Mouse (Mus musculus) layer of hippocampus, postnatal 36 days (tissue): ENCODE results near the gene Nat8f2. TPM values are rescaled to one million over a fixed set of nuclear protein-coding genes. Genes with fewer than 3 reads are reported as not detected.
"Not testable (repeated sequence)": the region's sequence is repeated elsewhere in the genome, so short reads cannot be mapped to it uniquely, and the experiment has no call there.

Experiments
- DNase-seq, 2 experiments: peaks; one replicate each; pipeline ENCODE4 v3.0.0; 2022
- total RNA-seq, 2 experiments: library from RNA; stranded (reverse); gene quantifications; 2 replicates each; pipeline ENCODE4 v1.2.3; 2021

Nat8f2 gene
- total RNA-seq, 2 experiments from 2014 or later = 2.4 to 2.8 TPM

DNA sequence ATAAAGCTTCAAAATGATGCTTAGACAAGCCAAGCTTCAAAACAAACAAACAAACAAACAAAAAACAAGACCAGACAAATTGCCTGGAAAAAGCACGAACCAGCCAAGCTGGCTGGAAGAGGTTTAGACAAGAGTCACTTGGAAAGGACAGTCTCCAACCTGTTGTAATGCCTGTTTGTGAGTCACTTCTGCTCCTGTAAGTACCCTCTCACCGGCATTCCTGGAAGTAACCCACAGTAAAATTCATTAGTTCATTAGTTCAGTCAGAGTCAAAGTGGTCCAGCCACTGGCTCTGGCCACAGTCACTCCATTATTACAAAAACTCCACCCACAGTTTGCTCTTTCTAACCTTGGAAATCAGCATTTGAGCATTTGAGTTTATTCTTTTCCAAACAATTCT is 5.1 kb downstream of the Nat8f2 start:
- DNase-seq = no peak

DNA sequence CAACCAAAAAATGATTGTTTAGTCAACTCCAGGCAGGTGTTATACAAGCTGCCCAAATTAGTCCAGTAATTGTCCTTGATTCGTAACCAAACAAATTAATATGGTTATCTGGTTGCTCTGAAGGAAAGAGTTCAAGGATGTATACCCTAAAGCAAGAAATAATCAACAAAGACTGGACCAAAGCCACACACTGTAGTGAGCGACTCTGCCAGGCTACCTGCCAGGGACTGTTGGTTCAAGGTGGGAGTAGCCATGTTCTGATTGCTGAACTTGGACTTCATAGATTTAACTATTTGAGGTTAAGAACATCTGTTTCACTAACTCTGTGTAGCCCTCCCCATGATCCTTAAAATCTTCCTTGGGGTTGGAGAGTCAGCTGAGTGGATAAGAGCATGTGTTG is 5.8 kb downstream of the Nat8f2 start:
- DNase-seq = no peak

GRCm38 (mm10) chr6:85862565-85862964 is 6.4 kb downstream of the Nat8f2 start:
- no peak for DNase-seq

GRCm38 (mm10) chr6:85861247-85861646 is 7.7 kb downstream of the Nat8f2 start:
- no peak for DNase-seq

GRCm38 (mm10) chr6:85856194-85856678 is 12.7 kb downstream of the Nat8f2 start:
- peak; percentile 66 to 83 for DNase-seq

DNA sequence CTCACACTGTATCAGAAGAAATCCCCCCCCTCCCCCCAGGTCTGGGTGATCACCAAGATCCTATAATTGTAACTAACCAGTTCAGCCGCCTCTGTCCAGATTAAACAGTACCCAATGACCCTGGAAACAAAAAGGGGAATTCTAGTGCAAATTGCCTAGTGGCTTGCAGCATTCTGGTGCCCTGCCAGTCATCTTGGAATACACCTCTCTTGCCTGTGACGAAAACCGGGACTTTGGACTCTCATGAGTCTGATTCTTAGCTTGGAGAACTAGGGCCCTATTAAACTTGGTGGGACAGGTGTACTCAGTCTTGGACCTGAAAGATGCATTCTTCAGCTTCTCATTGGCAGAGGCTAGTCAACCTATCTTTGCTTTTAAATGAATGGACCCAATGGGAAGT is 15.5 kb downstream of the Nat8f2 start:
- no peak for DNase-seq

GRCm38 (mm10) chr6:85851062-85851773 is 17.7 kb downstream of the Nat8f2 start:
- DNase-seq = no peak

DNA sequence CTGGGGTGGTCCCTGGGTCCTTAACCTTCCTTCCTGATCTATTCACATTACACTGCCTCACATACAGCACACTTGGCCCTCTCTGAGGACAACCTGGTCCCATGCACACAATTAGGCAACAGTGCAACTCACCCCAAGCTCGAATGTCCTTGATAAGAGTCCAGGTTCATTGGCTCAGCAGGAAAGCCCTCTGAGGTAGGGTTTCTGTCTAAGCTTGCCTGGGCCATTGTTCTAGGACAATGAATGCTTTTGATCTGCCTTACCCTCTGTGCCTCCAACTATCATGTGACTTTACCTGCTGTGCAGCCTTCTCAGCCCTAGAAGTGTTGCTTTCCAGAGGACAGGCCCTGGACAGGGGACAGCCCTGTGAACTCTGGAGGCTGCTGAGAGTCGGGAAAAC is 19.7 kb downstream of the Nat8f2 start:
- DNase-seq = no peak

DNA sequence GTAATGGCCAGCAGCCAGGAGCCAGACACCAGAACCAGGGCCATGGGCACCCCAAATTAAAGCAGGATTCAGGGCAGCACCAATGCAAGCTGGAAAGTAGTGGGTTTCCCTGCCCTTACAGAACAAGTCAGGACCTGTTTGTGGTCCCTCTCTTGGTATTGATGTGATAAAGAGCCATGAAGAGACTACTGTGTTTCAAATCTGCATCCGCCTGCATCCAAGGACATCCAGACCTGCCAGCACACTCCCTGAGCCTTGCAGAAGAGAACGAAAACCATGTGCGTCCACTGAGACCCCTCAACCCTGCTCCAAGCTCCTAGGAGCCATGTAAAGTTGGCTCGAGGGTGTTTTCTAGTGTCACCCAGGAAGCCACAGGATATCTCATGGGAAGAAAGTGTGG is 20.8 kb downstream of the Nat8f2 start:
- no peak for DNase-seq

DNA sequence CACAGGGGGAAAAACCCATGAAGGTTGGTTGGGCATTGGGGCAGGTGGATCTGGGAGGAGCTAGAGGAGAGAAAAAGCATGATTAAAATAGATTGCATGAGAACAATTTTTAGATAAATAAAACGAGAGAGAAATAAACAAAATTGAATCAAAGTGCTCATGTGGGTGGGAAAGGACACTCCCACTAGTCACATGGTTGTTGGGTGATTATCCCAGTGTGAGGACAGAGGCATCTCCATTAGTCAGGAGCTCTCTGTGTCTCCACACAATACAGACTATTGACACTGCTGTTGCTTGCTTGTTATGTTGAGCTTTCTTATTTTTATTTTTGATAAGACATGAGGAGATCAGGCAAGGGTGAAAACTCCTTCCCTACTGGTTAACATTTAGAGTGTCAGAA is 22.0 kb downstream of the Nat8f2 start:
- DNase-seq = no peak

DNA sequence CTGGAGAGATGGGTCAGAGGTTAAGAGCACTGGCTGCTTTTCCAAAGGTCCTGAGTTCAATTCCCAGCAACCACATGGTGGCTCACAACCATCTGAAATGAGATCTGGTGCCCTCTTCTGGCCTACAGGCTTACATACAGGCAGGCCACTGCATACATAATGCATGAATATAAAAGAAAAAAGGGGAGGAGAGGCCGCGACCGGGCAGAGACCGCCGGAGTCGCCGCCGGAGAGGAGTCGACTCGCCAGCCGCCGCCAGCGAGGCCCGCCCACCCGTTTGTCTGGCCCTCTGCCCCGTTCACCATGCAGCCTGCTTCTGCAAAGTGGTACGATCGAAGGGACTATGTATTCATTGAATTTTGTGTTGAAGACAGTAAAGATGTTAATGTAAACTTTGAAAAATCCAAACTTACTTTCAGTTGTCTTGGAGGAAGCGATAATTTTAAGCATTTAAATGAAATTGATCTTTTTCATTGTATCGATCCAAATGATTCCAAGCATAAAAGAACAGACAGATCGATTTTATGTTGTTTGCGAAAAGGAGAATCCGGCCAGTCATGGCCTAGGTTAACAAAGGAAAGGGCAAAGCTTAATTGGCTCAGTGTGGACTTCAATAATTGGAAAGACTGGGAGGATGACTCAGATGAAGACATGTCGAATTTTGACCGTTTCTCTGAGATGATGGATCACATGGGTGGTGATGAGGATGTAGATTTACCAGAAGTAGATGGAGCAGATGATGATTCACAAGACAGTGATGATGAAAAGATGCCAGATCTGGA is 25.1 kb downstream of the Nat8f2 start:
- not testable (repeated sequence) for DNase-seq

DNA sequence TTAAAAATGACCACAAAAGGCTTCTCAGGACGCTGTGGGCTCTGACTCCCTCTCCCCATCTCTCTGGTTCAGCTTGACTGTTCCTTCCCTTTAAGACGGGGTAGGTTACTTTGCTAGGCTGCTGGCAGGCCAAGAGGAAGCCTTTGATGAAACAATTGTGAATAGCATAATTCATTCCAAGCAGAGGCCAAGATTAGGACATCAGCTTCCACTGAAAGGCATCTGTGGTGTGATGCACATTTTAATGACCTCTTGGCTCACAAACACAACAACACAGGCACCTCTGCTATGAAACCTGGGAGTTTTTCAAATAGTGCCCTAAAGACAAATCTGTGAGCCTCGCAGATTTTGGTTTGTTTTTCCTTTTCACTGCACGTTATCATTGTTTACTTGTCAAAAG is 29.0 kb downstream of the Nat8f2 start:
- no peak for DNase-seq

GRCm38 (mm10) chr6:85838674-85839073 is 30.3 kb downstream of the Nat8f2 start:
- no peak for DNase-seq

GRCm38 (mm10) chr6:85837307-85837706 is 31.7 kb downstream of the Nat8f2 start:
- peak; percentile 19 to 30 for DNase-seq

DNA sequence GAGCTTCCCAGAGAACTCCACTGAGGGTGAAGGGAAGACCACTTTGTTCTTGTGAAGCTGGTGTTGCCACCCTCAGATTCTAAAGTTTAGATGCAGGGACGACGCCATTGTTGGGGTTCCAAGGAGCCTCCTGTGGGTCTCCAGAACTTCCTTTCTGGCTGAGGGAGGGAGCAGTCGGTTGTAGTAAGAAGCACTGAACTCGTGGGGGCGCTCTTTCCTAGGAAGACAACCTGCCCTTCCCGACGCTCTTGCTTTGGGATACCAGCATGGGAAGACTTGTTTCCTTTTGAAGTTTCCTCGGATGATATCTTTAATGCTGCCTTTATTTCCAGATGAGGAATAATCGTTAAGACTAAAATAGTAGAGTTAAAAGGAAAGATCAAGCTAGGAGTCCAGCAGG is 32.1 kb downstream of the Nat8f2 start:
- DNase-seq = peak; percentile 53 to 58

DNA sequence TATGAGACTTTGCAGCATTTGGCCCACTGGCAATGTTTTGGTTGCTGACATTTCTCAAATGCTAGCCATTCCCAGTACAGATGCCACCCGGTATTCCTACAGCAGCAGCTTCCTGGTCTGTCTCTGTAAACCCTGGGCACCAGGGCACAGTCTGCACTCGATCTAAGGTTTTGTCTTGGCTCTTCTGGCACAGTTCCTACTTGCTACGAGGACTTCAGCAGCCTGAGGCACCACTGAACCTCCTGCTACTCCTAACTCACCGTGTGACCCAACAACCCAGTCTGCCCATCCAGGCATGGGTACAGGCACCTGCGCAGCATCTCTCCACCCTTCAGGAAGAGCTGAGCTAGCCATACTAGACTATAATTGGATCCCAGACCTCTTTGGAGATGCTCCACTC is 32.9 kb downstream of the Nat8f2 start:
- not testable (repeated sequence) for DNase-seq

DNA sequence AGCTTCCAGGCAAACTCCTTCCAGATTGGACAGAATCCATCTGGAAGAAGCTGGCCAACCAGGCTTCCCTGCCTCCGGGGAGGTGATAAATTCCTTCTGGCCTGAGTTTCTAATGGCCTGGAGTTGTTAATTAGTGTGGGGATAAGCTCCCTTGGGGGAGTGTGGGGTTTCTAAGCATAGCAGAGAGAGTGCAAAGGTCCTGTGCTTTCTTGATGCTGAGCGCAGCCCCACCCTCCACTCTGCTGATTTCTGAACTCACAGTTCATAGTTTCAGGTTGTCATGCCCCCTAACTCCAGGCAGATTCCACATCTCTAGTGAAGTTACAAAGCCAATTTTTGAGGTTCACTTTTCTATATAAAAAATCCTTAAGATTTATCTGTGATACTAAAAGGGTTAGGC is 33.9 kb downstream of the Nat8f2 start:
- not testable (repeated sequence) for DNase-seq

GRCm38 (mm10) chr6:85834504-85835100 is 34.4 kb downstream of the Nat8f2 start:
- DNase-seq = not testable (repeated sequence)

DNA sequence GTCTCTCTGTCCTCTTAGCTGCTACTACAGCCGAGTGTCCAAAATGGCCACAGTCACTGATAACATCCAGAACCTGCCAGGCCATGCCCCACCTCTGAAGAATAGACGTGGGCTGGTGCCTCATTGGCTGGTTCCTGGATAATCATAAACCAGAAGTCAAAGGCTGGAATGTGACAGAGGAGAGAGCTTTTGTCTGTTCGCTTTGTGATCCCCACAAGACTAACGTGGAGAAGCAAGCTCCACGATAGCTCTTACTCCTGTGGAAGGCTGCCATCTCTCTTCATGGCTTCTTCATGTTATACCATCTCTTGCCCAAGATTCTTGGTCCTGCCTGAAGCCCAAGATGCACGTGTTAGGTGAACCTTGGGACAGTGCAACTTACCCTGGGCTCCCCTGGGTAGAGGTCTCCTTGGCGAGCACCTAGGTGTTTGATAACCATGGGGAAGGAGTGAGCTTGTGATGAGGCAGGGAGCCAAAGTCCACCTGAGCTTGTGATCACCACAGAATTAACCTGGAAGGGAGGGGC is 37.1 kb downstream of the Nat8f2 start, which contains the start of gene Nat8:
Nat8 (minus strand) TSS at position 287 of the 526 bp plus-strand sequence.
- DNase-seq = no peak

- no peak for DNase-seq
These were observed 39.5 kb downstream of the Nat8f2 start for GRCm38 (mm10) chr6:85829462-85829861.

DNA sequence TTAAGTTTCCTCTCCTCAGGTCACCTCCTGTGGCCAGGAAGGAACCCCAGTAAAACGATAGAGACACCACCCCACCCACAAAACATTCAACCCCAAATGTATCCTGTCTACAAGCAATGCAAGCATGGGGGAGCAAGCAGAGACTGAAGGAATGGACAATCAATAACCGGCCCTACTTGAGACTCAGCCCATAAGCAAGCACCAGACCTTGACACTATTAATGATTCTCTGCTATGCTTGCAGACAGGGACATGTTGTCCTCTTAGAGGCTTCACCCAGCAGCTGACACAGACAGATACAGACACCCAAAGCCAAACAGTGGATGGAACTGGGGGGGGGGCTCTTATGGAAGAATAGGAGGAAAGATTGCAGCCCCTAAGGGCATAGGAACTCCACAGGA is 43.1 kb downstream of the Nat8f2 start:
- no peak for DNase-seq

DNA sequence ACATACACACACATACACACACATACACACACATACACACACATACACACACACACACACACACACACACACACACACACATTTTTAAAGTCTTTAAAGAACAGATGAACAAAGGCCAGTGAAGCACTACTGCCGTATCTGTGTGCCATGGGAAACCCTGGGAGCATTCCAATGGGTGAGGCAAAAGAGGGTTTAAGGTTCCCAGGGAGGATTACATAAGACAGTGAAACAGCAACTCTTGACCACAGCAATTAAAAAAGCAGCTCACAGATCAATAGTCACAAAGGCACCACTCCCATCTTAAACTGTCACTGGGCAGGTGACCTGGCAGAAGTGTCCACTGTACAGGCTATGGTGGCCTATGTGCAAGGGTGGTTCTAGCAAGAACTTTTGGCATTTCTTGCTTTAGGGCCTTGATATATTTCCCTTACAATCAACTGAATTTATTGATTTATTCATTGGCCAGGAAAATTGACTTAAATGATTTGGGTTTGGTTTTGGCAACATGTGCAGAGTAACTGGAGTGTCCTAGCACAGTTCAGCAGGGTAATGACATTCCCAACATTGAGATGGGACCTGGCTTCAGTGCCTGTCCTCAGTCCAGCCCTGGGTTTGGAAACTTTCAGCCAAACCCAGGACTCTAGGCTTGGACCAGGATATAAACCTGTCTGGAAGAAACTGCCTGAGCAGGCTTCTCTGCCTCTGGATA is 45.4 kb downstream of the Nat8f2 start:
- no peak for DNase-seq
